Mouse (Mus musculus): ENCODE results near the gene Exoc3l4.

Gene Exoc3l4

DNA sequence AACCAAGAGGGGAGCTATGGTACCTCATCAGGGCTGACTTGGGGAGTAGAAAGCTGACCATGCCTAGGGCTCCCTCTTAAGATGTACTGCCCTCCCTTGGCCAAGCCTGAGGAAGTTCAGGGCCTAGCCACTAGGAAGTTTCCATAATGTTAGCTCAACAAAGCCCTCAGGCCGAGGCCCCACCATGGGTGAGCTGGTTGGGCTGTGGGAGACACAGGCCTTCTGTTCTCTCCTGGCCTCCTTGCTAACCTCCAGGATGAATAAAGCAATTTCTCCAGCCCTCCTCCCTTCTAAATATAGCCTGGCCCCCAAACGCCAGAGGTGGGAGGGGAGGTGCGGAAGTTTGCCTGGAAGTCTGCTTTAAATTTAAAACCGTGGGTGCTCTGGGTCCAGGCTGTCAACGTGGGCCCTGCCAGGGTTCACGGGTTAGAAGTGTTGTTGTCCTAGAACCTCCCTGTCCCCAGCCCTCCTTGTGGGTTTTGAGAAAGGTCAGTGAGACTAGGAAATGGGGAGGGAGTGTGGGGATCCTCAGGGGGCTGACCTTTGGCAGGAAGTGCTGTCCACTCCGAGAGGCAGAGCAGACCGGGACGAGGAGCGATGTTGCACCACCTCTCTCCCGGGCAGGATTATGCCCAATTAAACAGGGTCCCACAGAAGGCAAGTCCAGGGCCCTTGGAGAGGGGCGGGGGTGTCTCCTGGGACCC is 4.1 kb upstream of the Exoc3l4 start:
- no peak for DNase-seq

DNA sequence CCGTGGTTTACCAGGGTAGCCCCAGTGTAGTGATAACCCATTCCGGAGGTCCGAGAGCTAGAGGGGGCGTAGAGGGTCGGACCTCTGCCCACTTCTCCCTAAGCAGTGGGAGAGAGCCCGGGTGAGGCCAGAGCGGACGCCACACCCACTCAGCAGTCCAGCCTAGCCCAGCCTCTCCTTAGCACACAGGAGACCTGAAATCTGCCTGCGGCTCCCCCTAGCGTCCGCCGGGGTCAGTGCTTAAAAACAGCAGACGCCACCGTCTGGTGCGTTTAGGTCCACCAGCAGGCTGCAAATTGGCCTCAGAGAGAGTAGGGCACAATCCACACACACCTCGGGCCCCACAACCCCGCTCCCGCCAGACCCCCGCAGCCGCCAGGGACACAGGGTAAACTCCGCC is 3.5 kb upstream of the Exoc3l4 start:
- DNase-seq: peak; percentile 67 to 70

GRCm38 (mm10) chr12:111419918-111420317 is 3.1 kb downstream of the Exoc3l4 start:
- DNase-seq: no peak

DNA sequence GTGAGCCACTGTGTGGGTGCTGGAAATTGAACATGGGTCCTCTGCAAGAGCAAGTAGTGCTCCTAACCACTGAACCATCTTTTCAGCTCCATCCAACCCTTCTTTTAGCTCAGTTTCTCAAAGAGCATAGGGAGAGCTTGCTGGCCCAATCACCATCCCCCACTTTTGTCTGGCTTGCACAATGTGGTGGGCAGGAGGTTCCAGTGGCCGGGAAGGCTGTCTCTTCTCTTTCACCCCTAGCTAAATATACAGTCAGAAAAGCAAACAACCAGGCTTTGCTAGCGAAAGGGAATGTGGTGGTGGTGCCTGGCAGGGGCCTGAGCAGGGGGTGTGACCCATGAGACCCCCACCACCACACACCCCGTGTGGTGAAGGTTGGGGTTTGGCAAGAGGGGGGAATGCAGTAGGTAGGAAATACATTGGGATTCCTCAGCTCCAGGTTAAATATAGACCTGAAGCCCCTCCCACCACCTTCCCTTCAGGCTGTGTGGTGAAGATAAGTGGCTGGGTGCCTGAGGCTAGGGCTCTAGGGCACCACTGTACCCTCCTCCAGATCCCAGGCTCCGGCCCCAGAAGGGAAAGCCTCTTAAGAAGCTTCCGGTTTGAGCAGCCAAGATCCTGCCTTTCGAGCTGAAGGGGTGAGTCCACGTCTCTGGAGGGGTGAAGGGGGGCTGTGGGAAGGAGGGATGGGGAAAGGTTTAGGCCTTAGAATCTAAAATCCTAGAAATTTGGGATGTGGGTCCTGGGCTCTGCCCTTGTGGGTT is 4.3 kb downstream of the Exoc3l4 start:
- no peak for DNase-seq

- no peak for DNase-seq
Observed at GRCm38 (mm10) chr12:111422852-111423251, 6.0 kb downstream of the Exoc3l4 start.

- DNase-seq: no peak
Observed at GRCm38 (mm10) chr12:111423570-111424129, 6.8 kb downstream of the Exoc3l4 start.

- no peak for DNase-seq
Observed at GRCm38 (mm10) chr12:111424547-111424946, 7.7 kb downstream of the Exoc3l4 start.

DNA sequence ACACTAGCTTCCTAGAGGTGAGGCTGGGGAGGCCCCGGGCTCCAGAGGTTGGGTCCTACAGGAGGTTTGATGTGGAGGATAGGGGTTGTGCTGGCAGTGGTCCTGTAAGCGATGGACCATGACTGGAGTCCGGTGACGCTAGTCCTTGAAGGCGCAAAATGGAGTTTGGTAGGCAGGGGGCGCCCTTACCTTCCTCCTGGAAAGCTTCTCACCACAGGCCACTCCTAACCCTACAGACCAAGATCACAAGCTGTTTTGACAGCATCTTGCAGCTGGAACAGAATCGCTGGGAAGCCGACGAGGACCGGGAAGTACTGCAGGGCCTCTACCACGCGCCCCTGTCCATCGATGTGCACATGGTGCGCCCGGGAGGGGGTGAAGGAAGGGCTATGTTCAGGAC is 8.4 kb downstream of the Exoc3l4 start:
- peak; percentile 51 to 52 for DNase-seq

- DNase-seq: peak; percentile 76 to 84
Observed at GRCm38 (mm10) chr12:111425789-111426460, 9.1 kb downstream of the Exoc3l4 start.

DNA sequence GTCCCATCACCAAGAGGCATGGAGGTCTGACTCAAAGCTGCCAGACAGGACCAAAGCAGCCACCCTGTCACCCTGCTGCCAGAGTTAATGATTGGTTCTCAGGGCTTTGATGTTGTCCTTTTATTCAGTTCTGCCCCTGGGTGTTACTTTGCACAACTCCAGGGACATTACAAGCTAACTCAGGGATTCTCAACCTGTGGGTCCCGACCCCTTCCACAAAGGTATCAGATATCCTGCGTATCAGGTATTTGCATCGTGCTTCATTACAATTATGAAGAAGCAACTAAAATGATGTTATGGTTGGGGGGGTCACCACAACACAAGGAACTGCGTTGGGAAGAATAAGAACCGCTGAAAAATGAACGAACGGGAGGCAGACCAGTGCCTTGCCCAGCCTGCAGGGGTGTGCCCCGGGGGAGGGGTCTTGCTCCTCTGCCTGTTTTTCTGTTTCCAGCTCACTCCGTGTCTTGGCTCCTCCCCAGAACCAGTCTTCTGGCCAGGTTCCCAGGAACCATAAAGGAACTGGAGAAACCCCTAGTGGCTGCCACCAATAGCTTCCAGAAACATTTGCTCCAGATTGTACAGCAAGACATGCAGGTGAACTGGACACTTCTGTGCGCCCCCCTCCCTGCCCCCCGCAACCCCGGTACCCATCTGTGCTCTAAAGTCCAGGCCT is 10.8 kb downstream of the Exoc3l4 start:
- DNase-seq: no peak

- no peak for DNase-seq
Observed at GRCm38 (mm10) chr12:111428364-111428763, 11.5 kb downstream of the Exoc3l4 start.

GRCm38 (mm10) chr12:111428961-111429911 is 12.4 kb downstream of the Exoc3l4 start:
- no peak for DNase-seq

DNA sequence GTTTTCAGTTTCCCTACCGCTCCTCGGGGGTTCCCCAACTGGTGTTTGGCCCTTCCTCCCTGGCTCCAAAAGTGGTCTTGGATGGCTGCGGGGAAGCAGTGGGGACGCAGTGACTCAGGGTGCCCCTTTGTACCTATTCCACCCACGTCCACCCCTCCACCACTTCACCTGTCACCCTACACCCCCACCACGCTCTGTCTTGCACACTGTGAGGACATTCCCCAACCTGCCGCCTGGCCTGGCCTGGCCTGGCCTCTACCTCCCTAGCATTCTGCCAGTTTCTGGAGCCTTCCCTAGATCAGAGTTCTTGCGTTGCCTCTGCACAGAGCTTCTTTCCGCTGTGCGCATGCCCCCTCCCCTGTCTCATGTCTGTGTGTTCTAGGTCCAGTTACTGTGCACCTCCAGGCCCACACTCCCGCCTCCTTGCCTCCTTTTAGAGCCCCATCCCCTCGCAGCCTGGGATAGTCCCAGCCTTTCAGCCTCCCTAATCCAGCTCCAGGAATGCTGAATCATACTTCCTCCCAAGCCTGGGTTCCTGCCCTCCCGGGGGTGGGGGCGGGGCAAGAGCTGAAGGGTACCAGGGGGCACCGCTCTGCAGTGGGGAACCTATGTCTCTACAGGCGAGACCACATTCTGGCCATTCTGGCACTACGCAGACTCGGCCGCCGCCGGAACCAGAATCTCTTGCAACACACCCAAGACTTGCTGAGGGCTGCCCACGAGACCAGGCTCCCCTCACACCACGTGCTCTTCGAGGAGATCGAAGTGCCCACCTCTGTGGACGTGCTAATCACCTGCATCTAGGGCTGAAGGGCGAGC is 13.4 kb downstream of the Exoc3l4 start:
- no peak for DNase-seq

DNA sequence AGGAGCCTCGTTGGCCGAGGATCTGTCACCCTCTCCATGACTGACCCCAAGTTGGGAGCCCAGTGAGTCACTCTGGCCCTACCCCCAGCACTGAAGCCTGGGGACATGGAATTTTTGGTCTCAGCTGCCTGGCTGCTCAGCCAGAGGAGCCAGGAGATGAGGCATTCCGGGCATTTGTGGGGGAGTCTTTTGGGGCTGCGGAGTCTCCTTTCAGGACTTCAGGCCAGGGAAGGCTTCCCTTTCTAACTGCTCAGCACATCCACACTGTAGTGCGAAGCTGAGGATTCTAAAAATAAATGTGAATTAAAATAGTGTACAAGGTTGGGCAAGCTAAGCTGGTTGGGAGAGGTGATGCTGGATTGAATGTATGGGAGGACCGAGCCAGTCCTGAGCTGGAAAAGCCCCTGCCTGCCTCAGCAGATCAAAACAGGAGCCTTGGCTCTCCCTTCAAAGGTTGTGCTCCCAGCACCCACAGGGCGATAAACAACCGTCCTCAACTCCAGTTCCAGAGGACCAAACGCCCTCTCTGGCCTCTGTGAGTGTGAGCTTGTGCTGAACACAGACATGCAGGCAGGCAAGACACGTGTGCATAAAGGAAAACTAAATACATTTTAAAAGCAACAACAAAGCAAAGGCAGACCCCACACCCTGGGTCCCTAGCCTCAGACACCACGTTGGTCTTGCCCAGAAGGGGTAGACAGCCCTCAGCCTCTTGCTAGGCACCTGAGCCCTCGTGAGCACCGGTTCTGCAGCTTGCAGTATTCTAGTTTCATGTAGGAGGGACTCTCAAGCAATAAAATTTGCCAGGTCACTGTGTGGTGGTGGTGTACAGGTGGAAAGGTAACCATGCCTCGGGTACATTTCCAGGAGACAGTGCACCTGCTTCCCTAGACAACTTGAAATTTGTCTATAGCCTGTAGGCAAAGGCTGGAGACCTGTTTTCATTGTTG is 14.3 kb downstream of the Exoc3l4 start:
- no peak for DNase-seq

GRCm38 (mm10) chr12:111432097-111432496 is 15.3 kb downstream of the Exoc3l4 start:
- no peak for DNase-seq

DNA sequence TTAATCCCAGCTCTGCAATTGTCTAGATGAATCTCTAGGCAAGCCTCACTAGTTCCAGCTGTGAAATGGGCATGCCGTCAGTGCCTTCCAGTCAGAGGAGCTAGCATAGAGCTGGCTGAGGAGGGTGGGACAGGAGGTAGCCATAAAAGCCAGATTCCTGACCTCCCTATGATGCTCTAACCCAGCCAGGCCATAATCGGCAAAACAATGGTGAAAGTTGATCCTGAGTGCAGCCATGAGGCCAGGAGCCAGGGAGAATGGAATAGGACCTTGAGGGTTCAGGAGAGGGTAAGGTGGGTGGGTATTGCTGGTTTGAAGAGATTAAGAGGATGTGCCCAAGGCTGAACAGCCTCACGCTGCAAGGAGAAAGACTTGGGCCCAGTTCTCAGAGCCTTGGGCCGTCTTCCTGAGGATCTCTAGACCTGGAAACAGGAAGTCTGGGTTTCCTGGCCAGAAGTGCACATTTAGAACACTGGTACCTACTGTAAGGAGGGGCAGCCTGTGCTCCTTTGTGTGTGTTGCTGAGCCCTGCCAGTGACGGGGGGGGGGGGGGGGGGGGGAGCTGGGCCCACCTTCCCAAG is 16.0 kb downstream of the Exoc3l4 start:
- DNase-seq: no peak

DNA sequence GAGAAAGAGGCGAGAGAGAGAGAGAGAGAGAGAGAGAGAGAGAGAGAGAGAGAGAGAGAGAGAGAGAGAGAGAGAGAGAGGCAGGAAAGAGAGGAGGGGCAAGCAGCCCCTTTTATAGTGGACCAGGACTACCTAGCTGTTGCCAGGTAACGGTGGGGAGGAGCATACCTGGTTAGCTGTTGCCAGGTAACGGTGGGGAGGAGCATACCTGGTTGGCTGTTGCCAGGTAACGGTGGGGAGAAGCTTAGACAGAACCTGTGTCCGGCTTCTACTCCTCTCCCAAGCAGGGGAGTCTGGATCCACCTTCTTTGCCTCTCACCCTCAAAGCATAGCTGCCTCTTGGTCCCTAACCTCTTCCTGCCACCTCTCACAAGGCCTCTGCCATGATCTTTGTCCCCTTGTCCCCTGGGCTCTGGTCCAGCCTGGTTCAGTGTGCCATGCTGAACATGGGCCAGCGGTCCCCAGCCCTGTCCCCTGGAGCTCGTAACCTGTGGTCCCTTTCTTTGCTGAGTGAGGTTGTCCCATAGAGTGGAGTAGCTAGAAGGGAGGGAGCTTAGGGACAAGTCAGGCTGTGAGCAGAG is 17.4 kb downstream of the Exoc3l4 start:
- no peak for DNase-seq

GRCm38 (mm10) chr12:111434745-111435327 is 18.0 kb downstream of the Exoc3l4 start:
- DNase-seq: no peak
